Mouse (Mus musculus) thymus, postnatal 10 days (tissue): ENCODE results near the gene Ccs.

ENCODE experiments used
- DNase-seq, 2 experiments: peaks; one replicate each; pipeline ENCODE4 v3.0.0; 2021; ENCODE audit warnings: low spot score in 2 of 2

Ccs gene

DNA sequence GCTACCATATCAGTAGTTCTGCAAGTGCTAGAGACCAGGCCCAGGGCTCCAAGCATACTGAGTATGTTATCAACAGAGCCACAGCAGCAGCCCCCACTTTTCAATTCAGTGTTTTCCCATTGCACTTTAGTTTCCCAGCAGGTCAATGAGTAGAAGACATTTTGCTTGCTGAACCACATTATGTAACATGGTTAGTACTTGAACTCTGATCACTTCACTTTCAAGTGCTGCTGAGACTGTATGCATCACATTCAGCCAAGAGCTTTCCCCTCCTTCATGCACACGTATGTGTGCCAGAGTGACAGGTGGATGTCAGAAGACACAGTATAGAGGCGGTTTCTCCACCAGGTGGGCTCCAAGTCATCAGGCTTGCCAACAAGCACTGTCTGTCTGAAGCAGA, 56.2 kb downstream of the Ccs start:
- DNase-seq: no peak
